Mouse (Mus musculus) hindbrain, embryonic 16.5 days (tissue): ENCODE data around the gene Gm5678. TPM values are rescaled to one million over a fixed set of nuclear protein-coding genes. Genes with fewer than 3 reads are reported as not detected.

Experiments
- ATAC-seq: fragments of 200-750 bp; cut with Nextera tagmentation; 2 replicates; pipeline ENCODE4 v1.8.0; 2017; ENCODE audit warnings: moderate TSS enrichment, moderate library complexity
- H3K27ac ChIP-seq: fragments of 300-500 bp; sonication (generic); 2 replicates; pipeline ENCODE4 v1.5.1; 2014; ENCODE audit warnings: low read depth, mild to moderate bottlenecking, control low read depth, low read length, moderate library complexity
- H3K27me3 ChIP-seq: fragments of 300-500 bp; sonication (generic); replicated peaks from 2 replicates; pipeline ENCODE4 v1.6.1; 2014; ENCODE audit warnings: low read length; ENCODE audit not compliant: control insufficient read depth, insufficient read depth
- H3K36me3 ChIP-seq: fragments of 300-500 bp; sonication (generic); 2 replicates; pipeline ENCODE4 v1.6.1; 2014; ENCODE audit warnings: mild to moderate bottlenecking, low read length, moderate library complexity, mixed read lengths; ENCODE audit not compliant: control insufficient read depth, insufficient read depth
- H3K4me1 ChIP-seq: fragments of 300-500 bp; sonication (generic); 2 replicates; pipeline ENCODE4 v1.6.1; 2014; ENCODE audit warnings: low read depth, low read length; ENCODE audit not compliant: control insufficient read depth, insufficient read depth
- H3K4me2 ChIP-seq: fragments of 300-500 bp; sonication (generic); 2 replicates; pipeline ENCODE4 v1.6.1; 2014; ENCODE audit warnings: mild to moderate bottlenecking, low read length, control low read depth, moderate library complexity
- H3K4me3 ChIP-seq: fragments of 300-500 bp; sonication (generic); 2 replicates; pipeline ENCODE4 v1.5.1; 2014; ENCODE audit warnings: mild to moderate bottlenecking, low read length, control low read depth, moderate library complexity
- H3K9ac ChIP-seq: fragments of 300-500 bp; sonication (generic); 2 replicates; pipeline ENCODE4 v1.6.1; 2014; ENCODE audit warnings: low read depth, mild to moderate bottlenecking, control low read depth, low read length, moderate library complexity
- H3K9me3 ChIP-seq: fragments of 300-500 bp; sonication (generic); 2 replicates; pipeline ENCODE4 v1.6.1; 2014; ENCODE audit warnings: mild to moderate bottlenecking, low read length, moderate library complexity; ENCODE audit not compliant: control insufficient read depth
- WGBS: fragments of 180-500 bp; shearing (Covaris S2); extraction: QIAGEN DNeasy Blood & Tissue Kit; methylation state at CpG from one replicate; pipeline ENCODE4 v1.1.7; 2014; 5-methylcytosine and 5-hydroxymethylcytosine counted together
- polyA plus RNA-seq: library from polyadenylated mRNA; unstranded; fragments of >200 nt; fragmentation: Nextera tagmentation; extraction: Ambion mirVana; gene quantifications from 2 replicates; pipeline ENCODE4 v1.2.1, GENCODE M21; 2015

Gm5678 gene
- not detected in 2 replicates for polyA plus RNA-seq

DNA sequence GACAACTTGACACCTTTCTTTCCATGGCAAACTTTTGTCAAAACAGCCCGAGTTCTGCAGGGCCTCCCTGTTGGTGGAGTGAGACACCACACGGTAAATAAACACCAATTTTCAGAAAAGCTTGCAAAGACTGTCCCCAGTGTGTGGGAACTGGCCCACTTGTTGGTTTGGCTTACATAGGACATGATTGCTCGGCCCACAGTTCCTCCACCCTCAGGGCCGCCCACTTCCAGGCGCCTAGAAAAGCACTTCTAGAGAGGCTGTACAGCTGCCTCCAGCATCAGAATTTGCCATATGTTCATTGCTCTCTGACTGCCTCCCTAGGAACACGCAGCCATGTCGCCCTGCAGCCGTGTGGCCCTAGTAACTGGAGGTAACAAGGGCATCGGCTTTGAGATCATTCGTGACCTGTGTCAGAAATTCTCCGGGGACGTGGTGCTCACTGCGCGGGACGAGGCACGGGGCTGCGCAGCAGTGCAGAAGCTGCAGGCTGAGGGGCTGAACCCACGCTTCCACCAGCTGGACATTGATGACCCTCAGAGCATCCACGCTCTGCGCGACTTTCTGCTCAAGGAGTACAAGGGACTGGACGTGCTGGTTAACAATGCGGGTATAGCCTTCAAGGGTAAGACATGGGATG lies at the start of gene Gm5678:
TSS of gene Gm5678 (plus strand) at position 337 of the 640 bp plus-strand sequence.
- H3K36me3 ChIP-seq = no peaks in the 10 kb centered on the region
- 83% methylated on average over 23 of the region's 23 CpGs for WGBS
- no peak within 1 kb of the TSS for H3K27ac ChIP-seq
- H3K9ac ChIP-seq = no peak within 1 kb of the TSS
- ATAC-seq = no peak
- H3K27me3 ChIP-seq = no peaks in the 10 kb centered on the region
- H3K9me3 ChIP-seq = no peaks in the 10 kb centered on the region
- H3K4me3 ChIP-seq = no peak within 1 kb of the TSS
- H3K4me1 ChIP-seq = no peaks in the 10 kb centered on the region
- H3K4me2 ChIP-seq = no peak within 1 kb of the TSS

DNA sequence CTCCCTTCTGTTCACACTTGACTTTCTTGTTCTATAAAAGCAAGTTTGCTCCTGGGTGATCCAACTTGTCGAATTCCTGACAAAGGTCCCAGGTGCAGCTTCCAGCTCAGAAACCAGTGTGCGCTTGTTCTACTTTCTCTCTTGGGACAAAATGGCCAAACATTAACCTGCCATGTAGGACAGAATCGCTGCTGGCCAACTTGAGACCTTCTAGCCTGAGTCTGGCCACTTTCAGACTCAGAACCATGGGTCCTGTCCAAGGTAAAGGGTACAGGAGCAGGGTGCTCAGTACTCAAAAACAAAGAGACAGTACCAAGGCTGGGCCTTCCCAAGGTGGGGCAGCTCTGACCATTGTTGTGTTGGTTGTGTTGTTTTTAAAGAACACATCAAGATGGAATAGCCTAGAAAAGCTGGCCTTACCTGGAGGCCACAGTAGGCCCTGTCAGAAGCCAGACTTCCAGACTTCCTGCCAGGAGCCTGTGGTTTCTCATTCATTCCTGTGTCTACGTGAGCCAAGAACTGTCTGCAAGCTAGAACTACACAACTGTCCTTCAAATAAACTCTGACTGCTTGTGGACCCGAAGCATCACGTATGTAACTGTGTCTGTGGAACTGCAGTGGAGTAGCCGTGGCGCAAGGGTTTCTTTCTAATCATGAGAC lies 49.4 kb upstream of the Gm5678 start:
- Histone ChIP-seq H3K9me3 (no peaks in the 10 kb centered on the region), H3K9ac (no peak overlapping the region), H3K4me1 (0 out of 2 replicates have a peak, but pooled peaks cover 2% of the 10 kb centered on the region), H3K27ac (no peak overlapping the region), H3K4me2 (no peak overlapping the region), H3K4me3 (no peak overlapping the region), H3K27me3 (no peaks in the 10 kb centered on the region), H3K36me3 (no peaks in the 10 kb centered on the region)
- WGBS = 90% methylated on average over 8 of the region's 8 CpGs
- ATAC-seq = no peak

DNA sequence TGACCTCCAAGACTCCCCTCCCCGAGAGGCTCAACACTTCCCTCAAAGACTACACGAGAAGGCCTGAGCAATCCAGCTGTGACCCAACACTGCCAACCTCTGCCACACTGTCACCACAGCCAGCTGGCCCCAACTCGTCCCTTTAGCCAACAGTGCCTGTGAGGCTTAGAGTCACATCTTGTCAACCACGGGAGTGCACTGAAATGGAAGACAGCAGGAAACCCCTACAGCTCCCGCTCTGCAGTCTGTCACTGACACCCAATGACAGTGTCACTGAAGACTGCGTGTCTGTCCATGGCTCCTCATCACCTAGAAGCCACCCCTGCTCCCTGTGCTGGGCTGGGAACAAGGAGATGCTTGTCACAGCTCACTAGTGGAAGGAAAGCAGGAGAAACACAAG lies 46.8 kb upstream of the Gm5678 start:
- peaks cover 15% of the 10 kb centered on the region for H3K36me3 ChIP-seq
- no peak overlapping the region for H3K4me3 ChIP-seq
- H3K27ac ChIP-seq = no peak overlapping the region
- no peak for ATAC-seq
- no peak overlapping the region for H3K9ac ChIP-seq
- no peaks in the 10 kb centered on the region for H3K27me3 ChIP-seq
- H3K9me3 ChIP-seq = no peaks in the 10 kb centered on the region
- no peak overlapping the region for H3K4me2 ChIP-seq
- 0 out of 2 replicates have a peak, but pooled peaks cover 2% of the 10 kb centered on the region for H3K4me1 ChIP-seq
- 61% methylated on average over 6 of the region's 6 CpGs for WGBS

DNA sequence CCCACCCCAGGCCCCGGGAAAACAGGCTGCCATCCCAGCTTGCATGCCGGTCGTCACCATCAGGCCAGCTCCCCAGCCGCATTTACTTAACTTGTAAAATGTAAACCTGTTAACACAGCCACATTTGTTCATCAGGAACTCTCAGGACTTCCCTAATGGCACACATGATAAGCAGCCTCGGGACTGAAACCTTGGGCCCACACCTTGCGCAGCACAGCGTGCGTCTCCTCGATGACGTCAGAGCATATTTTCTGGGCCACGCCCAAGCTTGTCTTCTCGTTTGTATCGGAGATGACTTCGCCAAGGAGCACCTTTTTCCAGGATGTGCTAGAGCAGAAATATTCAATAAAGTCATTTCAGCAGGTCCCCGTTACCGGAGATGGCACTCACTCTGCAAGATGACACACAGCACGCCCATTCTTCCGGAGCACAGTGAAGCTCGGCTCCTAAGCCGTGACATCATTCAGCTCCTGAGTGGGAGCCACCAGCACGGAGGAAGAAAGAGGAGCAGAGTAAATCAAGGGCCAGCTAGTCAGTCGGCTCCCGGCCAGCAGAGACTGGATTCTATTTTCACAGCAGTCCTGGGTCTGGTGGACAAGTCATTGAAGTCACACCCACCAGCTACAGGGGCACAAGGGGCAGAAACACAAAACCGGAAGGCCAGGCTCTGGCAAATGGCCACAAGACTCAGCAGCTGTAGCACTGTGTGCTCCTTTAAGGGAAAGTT lies 42.8 kb upstream of the Gm5678 start:
- H3K27ac ChIP-seq = no peak overlapping the region
- no peaks in the 10 kb centered on the region for H3K27me3 ChIP-seq
- peaks cover 26% of the 10 kb centered on the region for H3K36me3 ChIP-seq
- no peaks in the 10 kb centered on the region for H3K9me3 ChIP-seq
- H3K9ac ChIP-seq = no peak overlapping the region
- 89% methylated on average over 24 of the region's 24 CpGs for WGBS
- H3K4me2 ChIP-seq = no peak overlapping the region
- no peak overlapping the region for H3K4me3 ChIP-seq
- H3K4me1 ChIP-seq = no peaks in the 10 kb centered on the region
- ATAC-seq = no peak

DNA sequence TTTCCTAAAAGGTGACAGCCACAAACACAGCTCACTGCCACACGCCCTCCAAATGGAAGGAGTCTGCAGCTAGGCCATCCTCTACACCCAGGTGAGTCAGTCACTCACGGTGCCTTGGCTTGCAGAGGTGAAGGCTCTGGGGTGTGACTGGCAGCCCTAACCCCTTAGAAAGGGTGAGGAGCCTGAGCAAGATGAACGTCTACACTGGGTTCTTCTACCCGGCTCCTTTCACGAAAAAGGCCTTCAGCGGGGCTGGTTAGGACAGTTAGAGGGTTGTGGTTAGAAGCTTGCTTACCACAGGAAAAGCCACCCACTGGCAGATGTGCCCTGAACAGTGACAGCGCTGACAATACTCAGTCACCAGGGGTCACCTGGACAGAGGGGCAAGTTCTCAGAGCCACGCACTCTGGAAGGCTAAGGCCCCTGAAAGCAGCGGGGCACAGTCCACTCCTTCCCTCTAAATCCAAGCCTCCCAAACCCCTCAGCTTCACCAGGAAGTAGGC lies 42.1 kb upstream of the Gm5678 start:
- no peaks in the 10 kb centered on the region for H3K27me3 ChIP-seq
- H3K9me3 ChIP-seq = no peaks in the 10 kb centered on the region
- H3K4me1 ChIP-seq = no peaks in the 10 kb centered on the region
- H3K4me2 ChIP-seq = no peak overlapping the region
- H3K4me3 ChIP-seq = no peak overlapping the region
- no peak overlapping the region for H3K27ac ChIP-seq
- H3K36me3 ChIP-seq = peaks cover 31% of the 10 kb centered on the region
- H3K9ac ChIP-seq = no peak overlapping the region
- ATAC-seq = no peak
- WGBS = 89% methylated on average over 9 of the region's 9 CpGs

DNA sequence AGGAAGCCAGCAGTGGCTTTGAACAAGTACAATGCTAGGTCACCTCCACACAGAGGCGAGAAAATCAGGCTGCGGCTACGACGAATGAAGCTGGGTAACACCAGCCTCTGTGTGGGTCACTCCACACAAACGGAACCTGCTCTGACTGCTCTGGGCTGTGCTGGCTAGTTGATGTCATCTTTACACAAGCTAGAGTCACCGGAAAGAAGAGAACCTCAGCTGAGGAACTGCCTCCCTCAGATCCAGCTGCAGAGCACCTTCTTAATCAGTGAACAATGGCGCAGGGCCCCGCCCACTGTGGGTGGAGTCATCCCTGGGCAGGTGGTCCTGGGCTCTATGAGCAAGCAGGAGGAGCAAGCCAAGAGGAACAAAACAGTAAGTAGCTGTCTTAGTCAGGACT lies 41.5 kb upstream of the Gm5678 start:
- no peak for ATAC-seq
- Histone ChIP-seq H3K4me3 (no peak overlapping the region), H3K4me1 (no peaks in the 10 kb centered on the region), H3K27me3 (no peaks in the 10 kb centered on the region), H3K36me3 (peaks cover 31% of the 10 kb centered on the region), H3K4me2 (no peak overlapping the region), H3K27ac (no peak overlapping the region), H3K9me3 (no peaks in the 10 kb centered on the region), H3K9ac (no peak overlapping the region)
- WGBS = 72% methylated on average over 8 of the region's 8 CpGs

DNA sequence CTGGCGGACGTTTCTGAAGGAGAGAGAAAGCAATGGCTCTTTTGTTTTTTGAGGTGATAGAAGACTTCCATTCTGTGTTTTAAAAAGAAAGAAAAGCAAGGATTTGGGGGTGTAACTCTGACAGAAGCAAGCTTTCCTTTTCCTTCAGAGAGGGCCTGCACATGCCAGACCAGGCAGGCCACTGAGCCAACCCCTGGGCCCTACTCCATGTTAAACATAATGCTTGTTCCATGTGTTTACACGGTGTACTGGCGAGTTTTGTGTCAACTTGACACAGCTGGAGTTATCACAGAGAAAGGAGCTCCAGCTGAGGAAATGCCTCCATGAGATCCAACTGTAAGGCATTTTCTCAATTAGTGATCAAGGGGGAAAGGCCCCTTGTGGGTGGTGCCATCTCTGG lies 39.6 kb upstream of the Gm5678 start:
- H3K36me3 ChIP-seq = peaks cover 35% of the 10 kb centered on the region
- no peak for ATAC-seq
- H3K4me1 ChIP-seq = no peaks in the 10 kb centered on the region
- no peaks in the 10 kb centered on the region for H3K9me3 ChIP-seq
- no peak overlapping the region for H3K9ac ChIP-seq
- no peak overlapping the region for H3K4me2 ChIP-seq
- WGBS = 55% methylated on average over 4 of the region's 4 CpGs
- H3K27me3 ChIP-seq = no peaks in the 10 kb centered on the region
- no peak overlapping the region for H3K4me3 ChIP-seq
- H3K27ac ChIP-seq = no peak overlapping the region

DNA sequence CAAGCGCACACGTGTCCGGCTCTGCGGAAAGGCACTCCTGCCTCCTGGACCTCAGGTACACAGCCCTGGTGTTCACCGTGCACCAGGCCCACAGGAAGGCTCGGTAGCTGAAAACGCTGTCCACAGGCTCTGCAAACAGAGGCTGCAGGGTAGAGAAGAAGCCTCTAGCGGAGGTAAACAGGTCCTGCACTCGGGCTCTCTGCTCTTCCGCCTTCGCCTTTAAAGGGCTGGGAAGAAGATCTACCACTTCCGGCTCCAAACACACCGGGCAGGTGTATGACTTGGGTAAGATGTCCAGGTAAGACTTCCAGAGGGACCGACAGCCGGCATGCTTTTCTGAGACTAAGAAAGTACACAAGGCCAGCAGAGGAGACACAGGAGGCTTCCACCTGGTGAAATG lies 37.0 kb upstream of the Gm5678 start:
- peaks cover 33% of the 10 kb centered on the region for H3K36me3 ChIP-seq
- WGBS = 97% methylated on average over 15 of the region's 15 CpGs
- H3K27ac ChIP-seq = no peak overlapping the region
- ATAC-seq = no peak
- H3K9me3 ChIP-seq = no peaks in the 10 kb centered on the region
- H3K4me1 ChIP-seq = no peaks in the 10 kb centered on the region
- H3K9ac ChIP-seq = no peak overlapping the region
- H3K4me3 ChIP-seq = no peak overlapping the region
- no peak overlapping the region for H3K4me2 ChIP-seq
- H3K27me3 ChIP-seq = no peaks in the 10 kb centered on the region
